Mouse (Mus musculus): Measurements from ENCODE around the gene Myf6. TPM values are rescaled to one million over a fixed set of nuclear protein-coding genes. Genes with fewer than 3 reads are reported as not detected.

Gene Myf6
- polyA plus RNA-seq, 1 experiment from 2014 or later, result 2.8 TPM

- H3K9me3 ChIP-seq (ENCODE audit: control insufficient read depth, low read length), result no peaks in the 10 kb centered on the region
- no peaks in the 10 kb centered on the region for H3K4me1 ChIP-seq (ENCODE audit: control insufficient read depth, insufficient read depth, low read length)
- no peaks in the 10 kb centered on the region for H3K27me3 ChIP-seq (ENCODE audit: control insufficient read depth, insufficient read depth, low read length)
- WGBS, result 89% methylated on average over 7 of the region's 7 CpGs
- no peak overlapping the region for H3K4me2 ChIP-seq (ENCODE audit: low read depth)
- DNase-seq (ENCODE audit: low spot score) (no peak), ATAC-seq (ENCODE audit: insufficient read depth, low FRiP score, low TSS enrichment) (no peak)
- no peak overlapping the region for H3K9ac ChIP-seq (ENCODE audit: low read length)
- no peak overlapping the region for H3K4me3 ChIP-seq (ENCODE audit: low read depth, low read length)
- no peaks in the 10 kb centered on the region for H3K36me3 ChIP-seq (ENCODE audit: control insufficient read depth, insufficient read depth, low read length)
- no peak overlapping the region for H3K27ac ChIP-seq (ENCODE audit: low read depth, low read length)
These were observed 5.1 kb upstream of the Myf6 start for GRCm38 (mm10) chr10:107499656-107500055.

GRCm38 (mm10) chr10:107496402-107496801 lies 1.9 kb upstream of the Myf6 start:
- Histone ChIP-seq H3K36me3 (ENCODE audit: control insufficient read depth, insufficient read depth, low read length) (no peaks in the 10 kb centered on the region), H3K4me3 (ENCODE audit: low read depth, low read length) (no peak overlapping the region), H3K9ac (ENCODE audit: low read length) (no peak overlapping the region), H3K9me3 (ENCODE audit: control insufficient read depth, low read length) (no peaks in the 10 kb centered on the region), H3K27ac (ENCODE audit: low read depth, low read length) (no peak overlapping the region), H3K27me3 (ENCODE audit: control insufficient read depth, insufficient read depth, low read length) (no peaks in the 10 kb centered on the region), H3K4me1 (ENCODE audit: control insufficient read depth, insufficient read depth, low read length) (no peaks in the 10 kb centered on the region), H3K4me2 (ENCODE audit: low read depth) (no peak overlapping the region)
- 84% methylated on average over 1 of the region's 1 CpGs for WGBS
- ATAC-seq (ENCODE audit: insufficient read depth, low FRiP score, low TSS enrichment) (no peak), DNase-seq (ENCODE audit: low spot score) (no peak)

- Histone ChIP-seq H3K27ac (ENCODE audit: low read depth, low read length) (no peak overlapping the region), H3K9me3 (ENCODE audit: control insufficient read depth, low read length) (no peaks in the 10 kb centered on the region), H3K27me3 (ENCODE audit: control insufficient read depth, insufficient read depth, low read length) (no peaks in the 10 kb centered on the region), H3K4me1 (ENCODE audit: control insufficient read depth, insufficient read depth, low read length) (no peaks in the 10 kb centered on the region), H3K9ac (ENCODE audit: low read length) (peak overlapping the region; percentile 20; the same call in 1 of the 2 replicates), H3K4me3 (ENCODE audit: low read depth, low read length) (no peak overlapping the region), H3K4me2 (ENCODE audit: low read depth) (peak overlapping the region; percentile 34), H3K36me3 (ENCODE audit: control insufficient read depth, insufficient read depth, low read length) (no peaks in the 10 kb centered on the region)
- WGBS, result 51% methylated on average over 19 of the region's 20 CpGs
- DNase-seq (ENCODE audit: low spot score) (no peak), ATAC-seq (ENCODE audit: insufficient read depth, low FRiP score, low TSS enrichment) (peak; percentile 48; the same call in 1 of the 2 replicates)
These were observed 710 bp downstream of the Myf6 start for GRCm38 (mm10) chr10:107493580-107494474.

GRCm38 (mm10) chr10:107492867-107493579 lies 1.5 kb downstream of the Myf6 start:
- Histone ChIP-seq H3K4me2 (ENCODE audit: low read depth) (peak overlapping the region; percentile 34), H3K36me3 (ENCODE audit: control insufficient read depth, insufficient read depth, low read length) (no peaks in the 10 kb centered on the region), H3K4me1 (ENCODE audit: control insufficient read depth, insufficient read depth, low read length) (no peaks in the 10 kb centered on the region), H3K9me3 (ENCODE audit: control insufficient read depth, low read length) (no peaks in the 10 kb centered on the region), H3K4me3 (ENCODE audit: low read depth, low read length) (no peak overlapping the region), H3K27me3 (ENCODE audit: control insufficient read depth, insufficient read depth, low read length) (no peaks in the 10 kb centered on the region), H3K9ac (ENCODE audit: low read length) (peak overlapping the region; percentile 20; the same call in 1 of the 2 replicates), H3K27ac (ENCODE audit: low read depth, low read length) (no peak overlapping the region)
- ATAC-seq (ENCODE audit: insufficient read depth, low FRiP score, low TSS enrichment) (peak; percentile 35; the same call in 1 of the 2 replicates), DNase-seq (ENCODE audit: low spot score) (no peak)
- WGBS, result 49% methylated on average over 18 of the region's 18 CpGs

GRCm38 (mm10) chr10:107488654-107489315 lies 5.8 kb downstream of the Myf6 start:
- DNase-seq (ENCODE audit: low spot score), result no peak
- ATAC-seq (ENCODE audit: insufficient read depth, low FRiP score, low TSS enrichment), result no peak
- Histone ChIP-seq H3K9me3 (ENCODE audit: control insufficient read depth, low read length) (no peaks in the 10 kb centered on the region), H3K4me3 (ENCODE audit: low read depth, low read length) (no peak overlapping the region), H3K4me2 (ENCODE audit: low read depth) (no peak overlapping the region), H3K9ac (ENCODE audit: low read length) (no peak overlapping the region), H3K27ac (ENCODE audit: low read depth, low read length) (no peak overlapping the region), H3K36me3 (ENCODE audit: control insufficient read depth, insufficient read depth, low read length) (no peaks in the 10 kb centered on the region), H3K27me3 (ENCODE audit: control insufficient read depth, insufficient read depth, low read length) (no peaks in the 10 kb centered on the region), H3K4me1 (ENCODE audit: control insufficient read depth, insufficient read depth, low read length) (no peaks in the 10 kb centered on the region)
- WGBS, result 30% methylated on average over 12 of the region's 12 CpGs

GRCm38 (mm10) chr10:107486770-107487169 lies 7.8 kb downstream of the Myf6 start:
- no peak overlapping the region for H3K9ac ChIP-seq (ENCODE audit: low read length)
- H3K4me3 ChIP-seq (ENCODE audit: low read depth, low read length), result no peak overlapping the region
- DNase-seq (ENCODE audit: low spot score), result no peak
- no peaks in the 10 kb centered on the region for H3K27me3 ChIP-seq (ENCODE audit: control insufficient read depth, insufficient read depth, low read length)
- ATAC-seq (ENCODE audit: insufficient read depth, low FRiP score, low TSS enrichment), result no peak
- H3K4me2 ChIP-seq (ENCODE audit: low read depth), result no peak overlapping the region
- 52% methylated on average over 12 of the region's 12 CpGs for WGBS
- H3K9me3 ChIP-seq (ENCODE audit: control insufficient read depth, low read length), result no peaks in the 10 kb centered on the region
- no peaks in the 10 kb centered on the region for H3K36me3 ChIP-seq (ENCODE audit: control insufficient read depth, insufficient read depth, low read length)
- no peaks in the 10 kb centered on the region for H3K4me1 ChIP-seq (ENCODE audit: control insufficient read depth, insufficient read depth, low read length)
- H3K27ac ChIP-seq (ENCODE audit: low read depth, low read length), result no peak overlapping the region

GRCm38 (mm10) chr10:107485870-107486269 lies 8.7 kb downstream of the Myf6 start, which contains the start of gene Myf5:
Gene Myf5 (minus strand): TSS chr10:107486134.
- Histone ChIP-seq H3K27me3 (ENCODE audit: control insufficient read depth, insufficient read depth, low read length) (no peaks in the 10 kb centered on the region), H3K9ac (ENCODE audit: low read length) (no peak within 1 kb of the TSS), H3K4me1 (ENCODE audit: control insufficient read depth, insufficient read depth, low read length) (no peaks in the 10 kb centered on the region), H3K27ac (ENCODE audit: low read depth, low read length) (no peak within 1 kb of the TSS), H3K4me2 (ENCODE audit: low read depth) (no peak within 1 kb of the TSS), H3K9me3 (ENCODE audit: control insufficient read depth, low read length) (no peaks in the 10 kb centered on the region), H3K4me3 (ENCODE audit: low read depth, low read length) (no peak within 1 kb of the TSS; the same call in 1 of the 2 replicates), H3K36me3 (ENCODE audit: control insufficient read depth, insufficient read depth, low read length) (no peaks in the 10 kb centered on the region)
- DNase-seq (ENCODE audit: low spot score) (no peak), ATAC-seq (ENCODE audit: insufficient read depth, low FRiP score, low TSS enrichment) (no peak)
- WGBS, result 34% methylated on average over 8 of the region's 8 CpGs

- Histone ChIP-seq H3K27ac (ENCODE audit: low read depth, low read length) (no peak overlapping the region), H3K4me3 (ENCODE audit: low read depth, low read length) (no peak overlapping the region), H3K9ac (ENCODE audit: low read length) (no peak overlapping the region), H3K4me2 (ENCODE audit: low read depth) (peak overlapping the region; percentile 20; the same call in 1 of the 2 replicates), H3K27me3 (ENCODE audit: control insufficient read depth, insufficient read depth, low read length) (no peaks in the 10 kb centered on the region), H3K4me1 (ENCODE audit: control insufficient read depth, insufficient read depth, low read length) (no peaks in the 10 kb centered on the region), H3K9me3 (ENCODE audit: control insufficient read depth, low read length) (no peaks in the 10 kb centered on the region), H3K36me3 (ENCODE audit: control insufficient read depth, insufficient read depth, low read length) (no peaks in the 10 kb centered on the region)
- ATAC-seq (ENCODE audit: insufficient read depth, low FRiP score, low TSS enrichment), result no peak
- DNase-seq (ENCODE audit: low spot score), result no peak
- WGBS, result 51% methylated on average over 10 of the region's 10 CpGs
These were observed 10.5 kb downstream of the Myf6 start for GRCm38 (mm10) chr10:107484050-107484449.
